Mouse (Mus musculus): ENCODE results near the gene Sec24a.
"Not testable (repeated sequence)": the region's sequence is repeated elsewhere in the genome, so short reads cannot be mapped to it uniquely, and the experiment has no call there.

Sec24a gene

GRCm38 (mm10) chr11:51763213-51763907 lies at the start of gene Sec24a, which contains the start of gene Sar1b:
Gene Sec24a, minus strand, starts transcription at chr11:51763634.
Gene Sar1b, plus strand, starts transcription at chr11:51763687.
- CTCF ChIA-PET: interaction anchor here (0.6 kb wide), 2 partner anchors 31 to 462 kb away, joined by 12 to 13 read pairs; no protein-coding TSS in a partner anchor

DNA sequence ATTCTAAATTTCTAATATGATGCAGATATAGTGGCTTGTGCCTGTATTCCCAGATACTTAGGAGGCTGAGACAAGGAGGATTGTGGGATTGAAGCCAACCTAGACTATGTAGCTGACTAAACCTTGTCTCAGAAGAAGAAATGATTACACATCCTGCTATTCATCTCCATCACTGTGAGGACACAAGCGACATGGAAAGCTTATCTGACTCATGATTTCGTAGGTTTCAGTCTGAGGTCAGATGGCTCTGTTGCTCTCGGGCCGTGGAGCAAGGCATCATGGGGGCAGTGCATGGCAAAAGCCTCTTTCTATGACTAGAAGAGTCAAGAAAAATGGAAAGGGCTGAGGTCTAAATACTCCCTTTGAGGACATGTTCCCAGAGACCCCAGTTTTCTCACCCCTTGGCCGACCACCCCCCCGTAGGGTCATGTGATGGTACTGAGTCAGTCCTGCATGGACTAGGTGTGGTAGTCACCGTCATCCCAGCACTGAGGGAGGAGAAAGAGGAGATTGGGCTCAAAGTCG lies 48.6 kb upstream of the Sec24a start:
- CTCF ChIA-PET: no interaction called here

DNA sequence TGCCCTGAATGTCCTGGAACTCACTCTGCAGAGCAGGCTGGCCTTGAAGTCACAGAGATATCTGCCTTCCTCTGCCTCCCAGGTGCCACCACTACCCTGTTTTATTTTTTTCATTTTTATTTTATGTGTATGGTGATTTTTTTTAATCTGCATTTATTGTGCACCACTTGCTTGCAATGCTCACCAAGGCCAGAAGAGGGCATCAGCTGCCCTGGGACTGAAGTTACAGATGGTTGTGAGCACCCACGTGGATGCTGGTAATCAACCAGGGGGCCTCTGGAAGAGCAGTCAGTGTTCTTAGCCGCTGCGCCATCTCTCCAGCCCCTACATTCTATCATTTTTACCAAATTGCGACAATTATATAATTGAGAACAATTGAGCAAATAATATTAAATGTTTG lies 47.8 kb upstream of the Sec24a start:
- CTCF ChIA-PET: interaction anchor here (1.2 kb wide), 1 partner anchor 48 kb away, joined by 3 read pairs; no protein-coding TSS in a partner anchor

DNA sequence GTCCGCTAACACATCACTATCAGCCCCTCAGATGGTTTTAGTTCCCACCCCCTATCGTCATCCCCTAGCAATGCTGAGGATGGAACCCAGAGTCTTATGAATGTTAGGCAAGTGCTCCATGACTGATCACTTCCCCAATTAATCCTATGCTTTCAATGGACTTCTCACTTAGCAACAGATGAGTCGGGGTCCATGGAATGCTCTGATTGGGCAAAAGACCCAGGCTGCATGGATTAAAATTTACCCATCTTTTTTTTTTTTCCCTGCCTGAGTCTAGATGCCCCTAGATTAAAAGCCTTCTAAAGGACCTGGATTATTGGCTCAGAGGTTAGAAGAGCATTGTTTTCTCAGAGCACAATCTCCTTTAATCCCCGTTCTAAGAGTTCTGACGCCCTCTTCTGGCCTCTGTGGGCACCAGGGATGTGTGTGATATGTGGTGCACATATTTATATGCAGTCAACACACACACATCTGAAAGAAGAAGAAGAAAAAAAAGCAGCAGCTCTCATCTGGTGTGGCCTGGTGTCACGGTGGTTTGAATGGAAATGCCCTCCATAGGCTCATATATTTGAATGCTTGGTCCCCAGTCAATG lies 46.3 kb upstream of the Sec24a start:
- CTCF ChIA-PET: interaction anchor here (1.1 kb wide), 1 partner anchor 39 kb away, joined by 9 read pairs; no protein-coding TSS in a partner anchor

- CTCF ChIA-PET: interaction anchor here (1.0 kb wide), 1 partner anchor 18 kb away, joined by 4 read pairs; no protein-coding TSS in a partner anchor
Measured at GRCm38 (mm10) chr11:51807108-51807879, 43.9 kb upstream of the Sec24a start.

DNA sequence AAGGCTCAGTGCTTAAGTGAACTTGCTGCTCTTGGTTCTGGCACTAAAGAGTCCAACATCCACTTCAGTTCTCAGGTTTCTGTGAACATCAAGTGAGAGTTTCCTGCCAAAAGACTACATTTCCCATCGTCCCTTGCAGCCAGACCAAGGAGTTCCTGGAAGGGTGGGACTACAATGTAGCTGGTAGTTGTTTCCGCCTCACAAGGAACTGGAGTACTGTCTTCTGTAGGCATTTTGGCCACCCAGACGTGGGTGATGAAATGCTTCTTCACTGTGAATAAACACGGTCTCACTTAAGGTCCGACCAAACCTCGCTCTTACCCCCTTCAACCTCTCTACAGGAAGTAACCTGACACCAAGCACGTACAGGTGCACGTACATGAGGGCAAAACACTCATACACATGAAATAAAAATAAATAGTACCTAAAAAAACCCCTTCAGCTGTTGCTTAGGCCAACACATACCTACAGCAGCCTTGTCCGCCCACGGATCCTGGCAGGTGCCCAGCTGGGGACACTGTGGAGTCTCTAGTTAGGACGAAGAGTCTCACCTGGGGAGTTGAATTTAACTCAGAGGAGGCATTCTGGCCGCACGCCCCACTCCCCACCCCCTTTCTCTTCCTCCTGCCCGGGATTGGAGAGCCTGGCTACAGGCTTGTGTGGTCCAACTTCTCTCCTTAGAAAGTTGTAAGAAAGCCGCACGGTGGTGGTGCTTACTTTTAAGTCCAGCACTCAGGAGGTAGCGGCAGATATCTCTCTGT lies 42.0 kb upstream of the Sec24a start:
- CTCF ChIA-PET: no interaction called here

DNA sequence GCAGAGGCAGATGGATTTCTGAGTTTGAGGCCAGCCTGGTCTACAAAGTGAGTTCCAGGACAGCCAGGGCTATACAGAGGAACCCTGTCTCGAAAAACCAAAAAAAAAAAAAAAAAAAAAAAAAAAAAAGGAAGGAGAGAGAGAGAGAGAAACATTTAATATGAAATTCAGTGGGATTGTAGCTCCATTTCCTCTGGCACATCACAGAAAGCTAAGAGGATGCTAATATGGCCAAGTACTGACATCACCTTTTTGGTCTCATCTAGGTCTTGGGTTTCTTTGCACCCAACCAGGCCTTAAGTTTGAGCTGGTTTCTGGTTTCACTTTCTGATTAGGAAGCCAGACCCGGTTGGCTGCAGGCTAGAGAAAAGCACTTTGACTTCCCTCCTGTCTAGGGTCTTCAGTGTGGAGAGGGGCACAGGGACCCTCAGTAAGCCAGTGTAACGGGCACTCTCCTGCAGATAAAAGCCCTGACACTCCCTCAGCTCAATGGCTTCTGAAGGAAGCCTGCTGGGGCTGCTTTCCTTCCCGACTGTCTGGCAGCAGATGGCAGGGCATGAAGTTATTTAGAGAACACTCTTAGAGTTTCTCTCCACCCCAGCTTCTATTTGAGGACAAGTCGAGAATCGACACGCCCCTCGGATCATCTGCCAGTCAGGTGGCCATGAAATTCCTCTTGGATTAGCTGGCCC lies 37.3 kb upstream of the Sec24a start:
- CTCF ChIA-PET: interaction anchor here (0.7 kb wide), 1 partner anchor 1823 kb away, joined by 5 read pairs; no protein-coding TSS in a partner anchor

DNA sequence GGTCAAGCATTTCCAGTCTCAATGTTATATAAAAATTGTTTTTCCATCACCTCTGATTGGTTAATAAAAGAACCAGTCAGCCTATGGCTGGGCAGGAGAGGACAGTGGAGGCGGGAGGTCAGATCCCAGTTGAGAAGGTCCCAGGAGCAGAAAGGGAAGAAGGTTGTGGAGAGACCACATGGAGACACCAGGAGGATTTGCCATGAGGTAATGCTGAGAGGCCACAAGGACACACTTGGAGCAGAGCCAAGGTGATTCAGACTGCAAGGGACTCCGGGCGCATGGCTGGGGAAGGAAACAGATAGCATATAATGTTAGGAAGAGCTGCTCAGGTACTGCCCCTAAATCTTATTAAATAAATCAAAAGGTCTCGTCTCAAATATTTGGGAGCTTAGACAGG lies 32.8 kb upstream of the Sec24a start:
- CTCF ChIA-PET: no interaction called here

GRCm38 (mm10) chr11:51790662-51791061 lies 27.2 kb upstream of the Sec24a start:
- CTCF ChIA-PET: no interaction called here

DNA sequence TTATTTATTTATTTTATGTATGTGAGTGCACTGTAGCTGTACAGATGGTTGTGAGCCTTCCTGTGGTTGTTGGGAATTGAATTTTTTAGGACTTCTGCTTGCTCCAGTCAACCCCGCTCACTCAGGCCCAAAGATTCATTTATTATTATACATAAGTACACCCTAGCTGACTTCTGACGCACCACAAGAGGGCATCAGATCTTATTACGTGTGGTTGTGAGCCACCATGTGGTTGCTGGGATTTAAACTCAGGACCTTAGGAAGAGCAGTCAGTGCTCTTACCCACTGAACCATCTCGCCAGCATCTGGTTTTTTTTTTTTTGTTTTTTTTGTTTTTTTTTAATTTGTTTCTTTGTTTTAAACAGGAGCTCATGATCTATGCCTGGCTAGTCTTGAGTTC lies 26.3 kb upstream of the Sec24a start:
- CTCF ChIA-PET: not testable (repeated sequence)

GRCm38 (mm10) chr11:51785926-51786325 lies 22.5 kb upstream of the Sec24a start:
- CTCF ChIA-PET: no interaction called here

- CTCF ChIA-PET: no interaction called here
Measured at GRCm38 (mm10) chr11:51782721-51783120, 19.3 kb upstream of the Sec24a start.

GRCm38 (mm10) chr11:51780773-51781267 lies 17.4 kb upstream of the Sec24a start:
- CTCF ChIA-PET: no interaction called here

GRCm38 (mm10) chr11:51777478-51777877 lies 14.0 kb upstream of the Sec24a start:
- CTCF ChIA-PET: no interaction called here

- CTCF ChIA-PET: interaction anchor here (1.1 kb wide), 1 partner anchor 445 kb away, joined by 3 read pairs; no protein-coding TSS in a partner anchor
Measured at GRCm38 (mm10) chr11:51775507-51775906, 12.1 kb upstream of the Sec24a start.

- CTCF ChIA-PET: interaction anchor here (0.8 kb wide), 1 partner anchor 9 kb away, joined by 4 read pairs; no protein-coding TSS in a partner anchor
Measured at GRCm38 (mm10) chr11:51768296-51768695, 4.9 kb upstream of the Sec24a start.

- CTCF ChIA-PET: no interaction called here
Measured at GRCm38 (mm10) chr11:51767579-51768220, 4.3 kb upstream of the Sec24a start.

GRCm38 (mm10) chr11:51764816-51765215 lies 1.4 kb upstream of the Sec24a start:
- CTCF ChIA-PET: no interaction called here

- CTCF ChIA-PET: interaction anchor here (0.6 kb wide), 2 partner anchors 31 to 461 kb away, joined by 12 to 13 read pairs; no protein-coding TSS in a partner anchor
Measured at GRCm38 (mm10) chr11:51763955-51764354, 521 bp upstream of the Sec24a start.

DNA sequence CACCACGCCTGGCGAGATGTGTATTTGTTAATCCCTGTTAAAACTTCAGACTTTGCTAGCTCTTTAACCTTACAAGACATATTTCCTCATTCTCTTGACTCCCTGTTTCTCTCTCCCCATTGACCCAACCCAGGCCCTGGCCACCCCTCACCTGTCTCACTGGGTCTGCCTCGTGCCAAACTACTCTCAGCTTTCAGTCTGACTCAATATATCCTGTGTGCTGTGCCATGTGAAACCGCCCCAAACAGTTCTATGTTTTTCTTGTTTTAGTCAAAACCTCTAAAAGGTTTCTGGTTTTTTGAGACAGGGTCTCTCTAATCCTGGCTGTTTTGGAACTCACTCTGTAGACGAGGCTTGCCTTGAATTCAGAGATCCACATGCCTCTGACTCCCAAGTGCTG lies 2.2 kb downstream of the Sec24a start:
- CTCF ChIA-PET: no interaction called here

Data from spleen, embryonic (tissue).